Mouse (Mus musculus): ENCODE measurements around the gene Rnf180.

The Rnf180 gene

GRCm38 (mm10) chr13:105249599-105249998 lies 45.0 kb downstream of the Rnf180 start:
- DNase-seq, result peak; percentile 11 to 39

- DNase-seq, result peak in 1 of 2 experiments; percentile 18
Observed at GRCm38 (mm10) chr13:105247691-105248090, 46.9 kb downstream of the Rnf180 start.

- peak in 1 of 2 experiments; percentile 26 for DNase-seq
Observed at GRCm38 (mm10) chr13:105240810-105241209, 53.8 kb downstream of the Rnf180 start.

- no peak for DNase-seq
Observed at GRCm38 (mm10) chr13:105227126-105227525, 67.5 kb downstream of the Rnf180 start.

GRCm38 (mm10) chr13:105224048-105224447 lies 70.6 kb downstream of the Rnf180 start:
- peak in 1 of 2 experiments; percentile 12 for DNase-seq

GRCm38 (mm10) chr13:105223147-105223546 lies 71.5 kb downstream of the Rnf180 start:
- DNase-seq, result peak; percentile 53 to 56

- no peak for DNase-seq
Observed at GRCm38 (mm10) chr13:105222016-105222725, 72.4 kb downstream of the Rnf180 start.

GRCm38 (mm10) chr13:105210746-105211145 lies 83.9 kb downstream of the Rnf180 start:
- no peak for DNase-seq

GRCm38 (mm10) chr13:105203851-105204250 lies 90.8 kb downstream of the Rnf180 start:
- no peak for DNase-seq

- no peak for DNase-seq
Observed at GRCm38 (mm10) chr13:105198658-105199057, 96.0 kb downstream of the Rnf180 start.

- DNase-seq, result no peak
Observed at GRCm38 (mm10) chr13:105198028-105198427, 96.6 kb downstream of the Rnf180 start.

GRCm38 (mm10) chr13:105193583-105193982 lies 101.0 kb downstream of the Rnf180 start:
- peak in 1 of 2 experiments; percentile 5 for DNase-seq

GRCm38 (mm10) chr13:105188730-105189129 lies 105.9 kb downstream of the Rnf180 start:
- no peak for DNase-seq

- peak; percentile 5 to 12 for DNase-seq
Observed at GRCm38 (mm10) chr13:105180781-105181180, 113.8 kb downstream of the Rnf180 start.

- DNase-seq, result no peak
Observed at GRCm38 (mm10) chr13:105165441-105165840, 129.2 kb downstream of the Rnf180 start.

- peak; percentile 42 to 44 for DNase-seq
Observed at GRCm38 (mm10) chr13:105153955-105154354, 140.7 kb downstream of the Rnf180 start.

- DNase-seq, result peak; percentile 51 to 58
Observed at GRCm38 (mm10) chr13:105150006-105150405, 144.6 kb downstream of the Rnf180 start.

GRCm38 (mm10) chr13:105147795-105148418 lies 146.7 kb downstream of the Rnf180 start:
- DNase-seq, result peak; percentile 40 to 42

GRCm38 (mm10) chr13:105146827-105147226 lies 147.8 kb downstream of the Rnf180 start:
- DNase-seq, result no peak

- DNase-seq, result no peak
Observed at GRCm38 (mm10) chr13:105139881-105140280, 154.7 kb downstream of the Rnf180 start.

GRCm38 (mm10) chr13:105134397-105134796 lies 160.2 kb downstream of the Rnf180 start:
- no peak for DNase-seq

- no peak for DNase-seq
Observed at GRCm38 (mm10) chr13:105132776-105133175, 161.8 kb downstream of the Rnf180 start.

- DNase-seq, result no peak
Observed at GRCm38 (mm10) chr13:105132370-105132769, 162.2 kb downstream of the Rnf180 start.

GRCm38 (mm10) chr13:105130080-105130479 lies 164.5 kb downstream of the Rnf180 start:
- DNase-seq, result no peak

Data from cerebellum, postnatal 10 days (tissue).